Mouse (Mus musculus) urinary bladder, adult 18-20 months (tissue): ENCODE data around the gene Ccdc12.

Experiments
- DNase-seq, 2 experiments: peaks; one replicate each; pipeline ENCODE4 v3.0.0; 2022; ENCODE audit warnings: low spot score in 2 of 2, mixed read lengths in 2 of 2

The Ccdc12 gene

DNA sequence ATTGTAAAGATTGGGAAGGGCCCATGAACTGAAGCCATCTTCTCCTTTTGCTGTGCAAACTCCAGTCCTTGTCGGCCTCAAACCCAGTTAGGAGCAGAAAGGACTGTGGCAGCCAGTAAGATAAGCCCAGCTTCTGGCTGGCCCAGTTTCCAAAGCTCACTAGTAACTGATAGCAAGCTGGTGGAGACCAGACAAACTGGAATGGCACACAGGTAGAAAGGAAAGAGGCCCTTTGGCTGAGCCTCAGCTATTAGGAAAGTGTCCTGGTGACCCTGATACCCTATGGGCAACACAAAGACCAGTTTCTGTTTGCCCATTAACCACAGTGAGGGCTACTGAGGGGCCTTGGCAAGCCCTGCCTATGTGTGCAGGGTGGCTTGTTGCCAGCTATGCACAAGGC, 46.5 kb downstream of the Ccdc12 start:
- DNase-seq = no peak

DNA sequence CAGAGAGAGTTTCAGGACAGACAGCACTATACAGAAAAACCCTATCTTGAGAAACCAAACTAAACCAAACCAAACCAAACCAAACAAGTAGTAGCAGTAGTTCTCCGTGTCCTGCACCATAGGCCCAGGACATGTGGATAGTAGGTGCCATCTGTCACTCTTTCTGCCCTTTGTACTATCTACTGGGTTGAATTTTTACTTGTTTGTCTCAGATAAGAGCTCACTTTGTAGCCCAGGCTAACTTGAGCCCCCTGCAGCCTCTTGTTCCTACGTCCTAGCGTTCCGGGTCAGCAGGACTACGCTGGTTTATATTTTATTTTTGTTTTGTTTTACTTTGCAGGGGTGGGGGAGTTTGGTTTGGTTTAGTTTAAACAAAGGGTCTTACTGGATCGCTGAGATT, 47.6 kb downstream of the Ccdc12 start:
- DNase-seq = no peak

DNA sequence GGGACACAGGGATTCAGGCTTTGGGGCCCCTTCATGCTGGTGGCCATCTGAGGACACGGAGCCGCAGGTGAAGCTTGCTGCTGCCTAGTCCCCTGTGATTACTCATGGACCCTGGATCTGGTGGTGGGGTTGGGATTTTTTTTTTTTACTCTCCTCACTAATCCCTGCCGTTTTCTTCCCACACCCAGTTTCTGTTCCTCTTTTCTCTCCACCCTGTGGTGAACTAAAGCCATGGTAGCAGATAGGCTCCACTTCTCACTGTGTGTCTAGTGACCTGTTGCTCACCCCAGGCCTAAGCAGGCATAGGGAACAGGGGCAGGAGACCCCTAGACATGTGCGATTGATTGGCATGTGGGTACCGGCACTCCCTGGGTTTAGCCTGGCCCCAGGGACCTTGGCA, 50.5 kb downstream of the Ccdc12 start:
- no peak for DNase-seq

DNA sequence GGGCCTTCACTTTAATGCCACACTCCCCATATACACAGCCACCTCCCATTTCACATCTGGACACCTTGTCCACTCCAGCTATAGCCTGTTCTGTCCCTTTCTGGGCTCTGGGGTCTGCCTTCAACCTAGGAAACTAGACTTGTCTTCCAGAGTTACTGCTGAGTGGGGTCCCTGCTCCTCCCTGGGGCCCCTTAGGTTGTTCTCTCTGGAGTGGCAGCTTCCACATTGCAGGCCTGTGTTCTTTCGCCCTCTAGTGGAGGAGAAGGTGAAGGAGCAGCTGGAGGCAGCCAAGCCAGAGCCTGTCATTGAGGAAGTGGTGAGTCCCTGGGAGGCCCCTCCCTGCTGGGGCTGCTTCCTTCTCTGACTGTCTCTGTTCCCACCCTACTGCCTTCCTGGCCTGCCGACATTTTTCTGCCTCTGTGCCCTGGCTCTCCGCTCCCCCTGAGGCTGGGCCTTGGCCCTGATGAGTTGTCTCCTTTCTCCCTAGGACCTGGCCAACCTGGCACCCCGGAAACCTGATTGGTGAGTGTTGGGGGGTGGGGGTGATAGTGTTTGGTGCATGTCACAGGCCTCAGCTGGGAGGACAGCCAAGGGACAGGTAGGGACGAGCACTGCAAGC, 53.4 kb downstream of the Ccdc12 start:
- peak; percentile 75 to 89 for DNase-seq

DNA sequence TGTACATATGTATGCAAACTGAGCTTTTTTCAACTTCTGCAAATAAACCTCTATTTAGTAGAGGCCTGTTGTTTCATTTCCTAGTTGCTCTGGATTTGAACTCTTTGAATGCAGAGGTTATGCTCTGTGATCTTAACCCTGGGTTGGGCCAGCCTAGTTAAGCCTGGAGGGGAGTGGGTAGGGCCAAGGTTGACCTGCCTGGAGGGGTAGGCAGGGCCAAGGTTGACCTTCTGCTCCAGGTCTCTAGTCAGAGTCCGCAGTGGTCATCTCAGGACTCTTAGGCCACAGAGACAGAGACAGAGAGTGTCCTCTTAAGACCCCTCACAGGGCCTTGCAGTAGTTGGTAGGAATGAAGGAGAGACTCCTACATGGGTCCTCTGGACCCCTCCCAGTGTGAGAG, 55.2 kb downstream of the Ccdc12 start:
- DNase-seq = no peak

DNA sequence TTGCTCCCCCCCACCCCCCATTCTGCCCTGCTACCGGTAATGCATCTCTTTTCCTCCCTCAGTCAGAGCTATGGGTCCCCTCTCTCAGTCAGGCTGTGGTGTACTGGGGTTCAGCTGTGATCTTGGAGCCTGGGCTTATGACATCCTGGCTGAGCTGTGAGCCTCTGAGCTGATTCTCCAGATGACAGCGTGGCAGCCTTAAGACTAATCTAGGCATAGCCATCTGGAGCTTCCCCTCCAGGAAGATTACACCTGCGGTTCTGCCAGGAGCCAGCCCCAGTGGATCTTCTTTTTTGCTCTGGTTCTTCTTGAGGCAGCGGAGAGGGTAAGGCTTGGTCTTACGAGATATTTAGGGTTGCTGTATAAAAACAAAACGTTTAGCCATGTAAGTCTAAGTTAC, 55.7 kb downstream of the Ccdc12 start:
- DNase-seq = no peak

DNA sequence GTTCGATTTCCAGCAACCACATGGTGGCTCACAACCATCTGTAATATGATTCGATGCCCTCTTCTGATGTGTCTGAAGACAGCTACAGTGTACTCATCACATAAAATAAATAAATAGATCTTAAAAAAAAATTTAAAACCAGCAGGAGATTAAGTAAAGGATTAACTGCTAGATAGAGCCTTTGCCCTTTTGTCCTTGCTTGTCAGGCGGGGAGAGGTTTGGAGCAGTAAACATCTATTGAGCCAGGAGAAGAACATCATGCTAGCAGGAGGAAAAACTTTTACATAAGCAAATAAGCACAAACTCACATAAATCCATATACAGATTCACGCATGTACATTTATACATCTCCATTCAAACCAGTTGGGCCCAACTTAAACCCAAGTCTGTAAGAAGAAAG, 56.2 kb downstream of the Ccdc12 start:
- DNase-seq = no peak

DNA sequence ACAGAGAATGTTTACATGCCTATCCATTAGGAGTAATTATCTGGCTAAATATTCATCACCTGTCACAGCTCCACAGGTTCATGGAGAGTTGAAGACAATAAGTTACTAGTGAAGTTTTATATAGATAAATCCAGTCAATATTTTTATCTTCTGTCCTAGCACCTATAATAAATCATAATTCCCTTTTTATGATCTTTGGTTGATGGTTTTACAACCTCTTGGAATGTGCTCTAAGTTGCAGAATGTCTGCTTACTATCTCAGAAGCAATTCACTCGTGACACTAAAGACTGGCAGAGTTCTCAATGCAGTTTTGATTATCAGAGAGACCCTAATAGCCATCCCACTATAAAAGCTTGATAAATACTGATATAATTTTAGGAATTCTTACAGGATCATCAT, 57.1 kb downstream of the Ccdc12 start:
- no peak for DNase-seq

DNA sequence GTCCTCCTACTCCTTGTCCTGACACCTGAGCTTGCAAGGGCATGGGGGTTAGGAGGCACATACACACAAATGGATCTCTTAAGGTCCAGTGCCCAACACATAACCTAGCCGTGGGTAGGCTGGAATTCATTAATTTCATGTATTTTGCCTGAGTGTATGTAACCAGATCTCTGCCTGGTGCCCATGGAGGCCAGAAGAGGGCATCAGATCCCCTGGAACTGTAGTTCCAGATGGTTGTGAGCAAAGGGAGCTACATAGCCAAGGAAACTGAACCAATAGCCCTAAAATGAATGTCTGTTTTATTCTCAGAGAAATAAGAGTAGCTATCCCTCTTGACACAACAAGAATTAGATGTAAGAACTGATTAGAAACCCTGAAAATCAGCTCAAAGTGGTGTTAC, 59.1 kb downstream of the Ccdc12 start:
- DNase-seq = no peak

DNA sequence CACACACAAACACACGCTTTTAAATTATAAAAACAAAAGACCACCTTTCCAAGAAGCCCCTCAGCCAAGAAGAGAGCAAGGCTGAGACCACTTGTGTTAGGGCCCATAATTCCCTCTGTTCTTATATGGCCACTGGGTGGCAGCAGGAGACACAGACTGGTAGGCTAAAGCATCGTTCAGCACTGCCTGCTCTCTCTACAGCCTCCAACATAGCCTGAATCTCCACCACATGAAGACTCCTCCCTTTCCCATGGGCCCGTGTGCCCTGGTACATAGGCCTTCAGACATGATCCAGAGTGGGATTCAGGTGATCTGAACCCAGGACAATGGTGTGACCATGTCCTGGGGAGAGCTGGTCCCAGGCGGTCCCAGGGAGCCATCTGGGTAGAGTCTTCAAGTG, 60.5 kb downstream of the Ccdc12 start:
- no peak for DNase-seq

DNA sequence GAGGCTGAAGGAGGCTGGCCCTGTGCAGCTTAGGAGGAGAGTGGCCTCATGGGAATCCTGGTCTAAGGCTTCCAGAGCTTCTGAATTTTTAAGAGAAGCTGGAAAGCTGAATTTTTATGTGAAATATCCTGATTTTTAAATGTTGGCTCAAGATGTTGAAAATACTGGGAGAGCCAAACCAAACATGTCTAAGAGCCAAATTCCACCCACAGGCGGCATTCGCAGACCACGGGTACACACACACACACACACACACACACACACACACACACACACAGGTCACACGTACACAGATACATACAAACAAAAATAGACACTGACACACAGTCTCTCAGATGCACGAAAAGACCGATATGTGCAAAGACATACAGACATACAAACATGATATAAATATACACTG, 61.8 kb downstream of the Ccdc12 start:
- DNase-seq = no peak

DNA sequence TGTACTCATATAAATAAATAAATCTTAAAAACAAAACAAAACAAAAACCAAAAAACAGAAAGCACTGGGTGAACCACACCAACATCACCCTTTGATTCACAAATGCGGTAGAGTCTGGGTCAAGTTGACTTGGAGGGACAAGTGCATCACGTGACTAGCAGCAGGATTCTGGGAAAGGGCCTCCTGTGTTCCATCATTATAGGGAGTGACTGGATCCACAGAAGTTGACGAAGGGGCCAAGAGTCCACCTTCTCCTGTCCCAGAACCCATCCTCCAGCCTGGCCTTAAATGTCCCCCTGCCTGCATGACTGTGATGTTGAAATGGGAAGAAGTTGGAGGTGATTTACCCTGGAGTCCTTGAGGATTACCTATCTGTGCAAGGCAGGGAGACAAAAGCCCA, 62.5 kb downstream of the Ccdc12 start:
- no peak for DNase-seq

DNA sequence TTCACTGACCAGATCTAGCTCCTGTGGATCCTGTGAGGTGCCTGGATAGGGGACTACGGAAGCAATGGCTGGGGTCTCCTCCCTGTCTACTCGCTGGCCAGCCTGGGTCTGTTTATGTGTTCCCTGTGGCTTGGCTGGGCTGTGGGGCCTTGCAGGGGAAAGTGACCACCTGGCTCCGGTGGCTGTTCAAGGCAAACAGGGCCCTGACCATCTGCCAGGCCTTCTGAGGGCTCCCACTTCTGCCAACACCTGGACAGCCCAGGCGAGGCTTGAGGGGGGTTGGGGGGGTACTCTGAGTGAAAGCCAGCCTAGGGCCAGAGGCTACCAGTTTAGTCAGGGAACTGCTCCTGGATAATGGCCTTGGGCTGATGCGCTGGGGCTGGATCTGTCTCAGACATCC, 63.7 kb downstream of the Ccdc12 start:
- DNase-seq = no peak

DNA sequence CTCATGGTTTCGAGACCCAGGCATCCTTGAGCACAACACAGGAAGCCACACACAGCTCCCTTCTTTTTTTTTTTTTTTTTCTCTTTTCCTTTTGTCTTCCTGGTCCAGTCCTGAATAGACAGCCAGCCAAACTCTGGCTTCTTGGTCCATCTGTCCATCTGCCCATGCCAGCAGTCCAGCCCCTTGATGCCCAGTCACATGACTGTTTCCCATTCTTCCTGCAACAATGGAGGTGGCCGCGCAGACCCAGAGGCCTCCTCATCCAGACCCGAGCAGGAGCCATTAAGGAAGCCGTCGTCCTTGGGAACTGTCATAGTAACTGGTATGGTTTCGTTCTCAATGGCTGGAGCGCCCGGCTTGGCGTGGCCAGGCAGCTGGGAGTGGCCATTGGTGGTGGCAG, 65.8 kb downstream of the Ccdc12 start:
- no peak for DNase-seq

DNA sequence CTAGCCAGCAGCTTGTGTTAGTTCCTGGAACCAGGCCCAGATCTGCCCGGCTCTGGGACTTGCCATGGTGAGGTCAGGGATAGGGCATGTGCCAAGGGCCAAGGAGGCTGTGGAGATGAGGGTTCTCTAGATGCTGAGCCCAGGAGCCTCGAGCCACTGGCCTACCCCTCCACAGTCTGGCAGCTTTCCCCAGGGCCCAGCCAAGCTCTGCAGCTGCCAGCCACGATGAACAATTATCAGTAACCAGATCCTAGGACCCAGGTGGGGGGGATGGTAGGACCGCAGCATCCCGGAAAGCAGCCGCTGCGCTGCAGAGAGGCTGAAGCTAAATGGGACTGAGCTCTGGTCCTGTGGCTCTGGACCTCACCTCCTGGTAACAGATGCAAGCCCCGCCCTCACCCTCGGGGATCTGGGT, 69.4 kb downstream of the Ccdc12 start:
- DNase-seq = no peak

DNA sequence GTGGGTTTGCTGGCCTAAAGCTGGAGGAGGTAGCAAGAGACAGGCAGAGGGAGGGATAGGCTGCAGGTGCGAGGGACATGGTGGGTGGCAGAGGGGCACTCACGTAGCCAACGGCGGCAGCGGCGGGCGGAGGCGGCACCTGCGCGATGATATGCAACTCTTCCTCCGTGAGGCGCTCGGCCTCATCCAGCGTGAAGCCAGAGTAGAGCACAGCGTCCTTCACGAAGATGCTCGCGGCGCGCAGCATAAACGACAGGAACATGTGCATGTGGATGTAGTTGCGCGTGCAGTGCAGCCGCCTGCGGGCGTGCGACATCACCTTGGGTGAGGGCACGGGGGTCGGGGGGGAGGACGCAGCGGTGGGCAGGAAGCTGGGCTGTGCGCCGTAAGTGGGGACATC, 70.6 kb downstream of the Ccdc12 start:
- no peak for DNase-seq

DNA sequence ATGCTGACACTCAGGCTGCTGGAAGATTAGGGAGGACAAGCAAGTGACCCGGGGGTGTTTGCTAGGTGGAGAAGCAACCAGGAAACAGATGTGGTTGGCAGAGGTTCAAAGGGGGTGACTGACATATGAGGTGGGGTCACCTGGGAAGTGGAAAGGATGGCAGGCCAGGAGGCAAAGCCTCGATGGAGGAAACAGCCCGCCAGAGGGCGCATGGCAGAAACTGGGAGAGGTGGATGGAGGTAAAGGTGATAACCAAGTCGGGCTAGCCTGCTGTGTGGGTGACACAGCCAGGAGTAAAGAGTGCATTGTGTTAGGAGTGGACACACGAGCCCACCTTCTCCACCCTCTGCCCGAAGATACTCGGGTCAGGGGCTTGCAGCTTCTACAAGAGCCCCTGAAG, 73.5 kb downstream of the Ccdc12 start:
- DNase-seq = peak in 1 of 2 experiments; percentile 68

DNA sequence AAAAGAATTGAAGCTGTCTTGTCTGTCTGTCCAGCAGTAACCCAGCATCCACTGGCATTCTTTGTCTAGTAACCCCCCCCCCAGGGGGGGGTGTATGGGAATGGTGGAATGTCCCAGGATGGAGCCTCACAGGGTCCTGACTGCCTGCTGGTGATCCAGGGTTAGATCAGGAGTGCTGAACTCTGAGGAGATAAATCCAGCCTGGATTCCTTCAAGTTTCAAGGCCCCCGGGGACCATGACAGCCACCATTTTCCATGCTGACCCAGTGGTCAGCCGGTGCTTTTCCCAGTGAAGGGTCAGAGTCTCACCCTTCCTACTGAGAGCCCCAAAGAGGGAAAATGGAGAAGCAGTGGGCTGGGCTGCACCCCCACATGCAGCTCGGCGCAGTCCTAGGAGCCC, 75.6 kb downstream of the Ccdc12 start:
- DNase-seq = no peak

DNA sequence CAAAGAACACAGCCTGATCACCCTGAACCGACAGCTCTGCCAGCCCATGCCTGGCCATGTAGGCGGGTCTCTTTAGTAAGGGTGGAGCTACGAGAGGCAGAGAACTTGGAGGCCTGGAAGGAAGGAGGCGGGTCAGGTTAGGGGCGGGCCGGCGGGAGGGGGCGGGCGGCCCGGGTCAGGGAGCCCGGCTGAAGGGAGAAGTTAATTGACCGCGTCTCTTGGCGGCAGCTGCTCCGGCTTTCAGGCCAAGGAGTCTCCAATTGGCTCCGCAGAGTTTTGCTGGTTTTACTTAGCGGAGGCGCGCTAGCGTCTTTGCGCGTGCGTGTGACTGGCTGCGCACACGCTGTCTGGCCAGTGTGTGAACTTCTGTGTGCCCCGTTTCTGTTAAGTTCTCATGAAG, 76.3 kb downstream of the Ccdc12 start:
- DNase-seq = peak; percentile 57 to 73

DNA sequence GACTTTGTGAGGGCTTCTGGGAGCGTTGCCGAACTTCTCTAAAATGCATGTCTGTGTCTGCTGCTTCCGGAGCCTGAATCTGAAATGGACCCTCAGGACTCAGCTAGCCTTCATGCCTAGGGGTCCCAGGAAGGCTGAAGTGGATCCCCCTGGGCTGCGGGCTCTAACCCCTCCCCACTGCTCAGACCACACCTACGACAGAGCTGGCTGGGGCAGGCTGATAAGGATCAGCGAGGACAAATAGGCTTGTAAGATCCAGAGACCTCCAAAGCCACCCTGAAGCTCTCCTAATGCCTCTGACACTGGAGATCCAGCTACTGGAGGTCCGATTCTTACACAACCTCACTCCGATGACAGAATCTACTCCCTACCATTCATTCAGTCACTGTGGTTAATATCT, 76.8 kb downstream of the Ccdc12 start:
- DNase-seq = no peak

DNA sequence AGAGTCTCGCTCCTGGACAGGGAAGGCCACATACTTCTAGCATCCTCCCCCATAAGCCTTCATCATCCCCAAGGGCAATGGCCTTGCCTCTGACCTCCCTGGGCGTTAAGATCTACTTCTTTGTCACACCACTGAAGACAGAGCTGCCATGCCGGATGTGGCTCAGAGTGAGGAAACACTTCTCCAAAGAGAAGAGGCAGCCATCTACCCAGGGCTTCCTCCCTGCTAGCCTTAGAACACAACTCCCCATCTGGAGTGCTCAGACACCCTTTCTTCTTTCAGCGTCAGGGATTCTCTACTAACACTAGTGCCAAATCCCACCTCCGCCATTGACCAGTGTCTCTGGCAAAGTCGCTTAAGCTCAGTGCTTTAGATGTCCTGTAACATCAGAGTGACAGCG, 77.9 kb downstream of the Ccdc12 start:
- no peak for DNase-seq

DNA sequence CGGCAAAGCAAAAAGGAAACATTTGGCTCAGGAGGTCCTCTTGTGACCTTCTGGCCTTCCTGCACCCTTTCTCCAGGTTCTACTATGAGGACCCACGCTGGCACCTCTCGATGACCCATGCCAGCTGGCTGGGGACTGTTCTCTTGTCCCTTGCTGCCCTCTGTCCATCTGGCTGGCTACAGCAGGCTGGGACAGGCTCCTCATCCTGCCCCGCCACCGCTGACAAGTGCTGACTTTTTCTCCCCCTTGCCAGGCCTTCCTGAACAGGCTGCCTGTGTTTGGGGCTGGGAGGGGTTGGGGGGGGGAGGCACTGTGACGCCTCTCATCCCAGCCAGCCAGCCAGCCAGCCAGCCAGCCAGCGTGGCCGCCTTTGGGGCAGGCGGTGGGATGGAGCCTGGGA, 80.1 kb downstream of the Ccdc12 start:
- DNase-seq = no peak

DNA sequence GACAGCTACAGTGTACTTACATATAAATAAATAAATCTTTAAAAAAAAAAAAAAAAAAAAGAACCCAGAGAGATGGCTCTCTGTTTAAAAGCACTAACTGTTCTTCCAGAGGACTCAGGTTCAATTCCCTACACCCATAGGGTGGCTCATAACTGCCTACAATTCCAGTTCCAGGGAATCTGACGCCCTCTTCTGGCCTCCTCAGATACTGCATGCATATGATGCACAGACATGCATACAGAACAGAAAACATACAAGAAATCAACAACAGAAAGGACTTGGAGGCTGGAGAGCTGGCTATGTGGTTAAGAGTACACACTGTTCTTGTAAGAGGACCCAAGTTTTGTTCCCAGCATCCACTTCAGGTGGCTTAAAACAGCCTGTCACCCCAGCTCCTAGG, 81.8 kb downstream of the Ccdc12 start:
- no peak for DNase-seq

DNA sequence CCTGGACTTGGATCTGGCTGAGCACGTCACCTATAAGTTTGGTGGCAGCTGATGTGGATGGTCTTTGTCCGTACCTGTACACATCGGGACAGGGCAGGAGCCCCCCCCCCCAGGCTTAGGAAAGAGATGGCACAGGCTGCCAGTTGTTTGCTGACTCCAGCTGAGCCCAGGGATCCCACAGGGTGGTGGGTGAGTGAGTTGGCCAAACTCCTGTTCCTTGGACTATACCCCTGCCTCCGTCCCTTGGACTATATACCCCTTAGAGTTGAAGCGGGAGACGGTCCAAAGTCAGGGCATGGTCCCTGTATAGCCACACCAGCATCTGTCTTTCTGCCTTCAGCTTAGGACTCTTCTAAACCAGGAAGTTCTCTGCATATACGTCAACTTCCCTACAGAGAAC, 83.7 kb downstream of the Ccdc12 start:
- no peak for DNase-seq
